Mouse (Mus musculus) cerebellum, postnatal 14 days (tissue): ENCODE results near the gene Farp1.
"Not testable (repeated sequence)": the region's sequence is repeated elsewhere in the genome, so short reads cannot be mapped to it uniquely, and the experiment has no call there.

Experiments
- DNase-seq, 2 experiments: peaks; one replicate each; pipeline ENCODE4 v3.0.0; 2021; ENCODE audit warnings: mixed read lengths in 2 of 2

Farp1 gene

GRCm38 (mm10) chr14:121034973-121035662 lies at the start of gene Farp1:
Gene Farp1, plus strand, starts transcription at chr14:121035200.
- peak; percentile 92 to 95 for DNase-seq

- no peak for DNase-seq
Measured at GRCm38 (mm10) chr14:120989126-120989525, 45.9 kb upstream of the Farp1 start.

- no peak for DNase-seq
Measured at GRCm38 (mm10) chr14:120997686-120998085, 37.3 kb upstream of the Farp1 start.

- no peak for DNase-seq
Measured at GRCm38 (mm10) chr14:121000561-121001340, 34.2 kb upstream of the Farp1 start.

DNA sequence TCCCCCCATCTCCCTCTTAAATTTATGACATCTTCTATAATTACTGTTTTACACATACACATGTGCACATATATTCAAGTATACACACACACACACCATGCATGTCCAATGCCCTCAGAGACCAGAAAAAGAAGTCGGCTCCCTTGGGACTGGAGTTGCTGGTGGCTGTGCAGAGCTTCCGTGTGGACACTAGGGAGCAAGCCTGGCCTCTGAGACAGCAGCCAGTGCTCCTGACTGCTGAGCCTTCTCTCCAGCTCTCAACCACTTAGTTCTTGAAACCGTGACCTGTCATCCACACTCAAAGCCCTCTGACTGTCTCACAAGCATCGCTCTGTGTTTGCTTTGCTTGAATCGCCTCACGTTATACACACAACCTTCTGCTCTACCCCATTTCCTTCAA lies 29.4 kb upstream of the Farp1 start:
- peak; percentile 31 to 42 for DNase-seq

DNA sequence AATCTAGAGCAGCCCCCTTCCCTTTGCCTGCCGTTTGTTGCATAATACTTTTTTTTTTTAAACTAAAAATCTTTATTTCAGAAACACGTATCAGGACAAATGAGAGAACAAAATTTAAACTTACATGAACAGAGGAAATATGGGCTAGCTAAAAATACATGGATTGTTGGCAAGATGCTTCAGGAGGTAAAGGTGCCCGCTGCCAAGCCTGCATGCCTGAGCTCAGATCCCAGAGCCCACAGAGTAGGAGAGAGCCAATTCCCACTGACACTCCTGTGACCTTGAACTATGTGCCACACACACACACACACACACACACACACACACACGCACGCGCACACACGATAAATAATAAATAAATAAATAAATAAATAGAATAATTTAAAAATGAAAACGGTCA lies 29.0 kb upstream of the Farp1 start:
- DNase-seq = peak; percentile 46 to 62

- DNase-seq = no peak
Measured at GRCm38 (mm10) chr14:121015114-121015690, 19.8 kb upstream of the Farp1 start.

GRCm38 (mm10) chr14:121022403-121022802 lies 12.6 kb upstream of the Farp1 start:
- DNase-seq = no peak

- no peak for DNase-seq
Measured at GRCm38 (mm10) chr14:121025381-121025780, 9.6 kb upstream of the Farp1 start.

GRCm38 (mm10) chr14:121031396-121031795 lies 3.6 kb upstream of the Farp1 start:
- no peak for DNase-seq

DNA sequence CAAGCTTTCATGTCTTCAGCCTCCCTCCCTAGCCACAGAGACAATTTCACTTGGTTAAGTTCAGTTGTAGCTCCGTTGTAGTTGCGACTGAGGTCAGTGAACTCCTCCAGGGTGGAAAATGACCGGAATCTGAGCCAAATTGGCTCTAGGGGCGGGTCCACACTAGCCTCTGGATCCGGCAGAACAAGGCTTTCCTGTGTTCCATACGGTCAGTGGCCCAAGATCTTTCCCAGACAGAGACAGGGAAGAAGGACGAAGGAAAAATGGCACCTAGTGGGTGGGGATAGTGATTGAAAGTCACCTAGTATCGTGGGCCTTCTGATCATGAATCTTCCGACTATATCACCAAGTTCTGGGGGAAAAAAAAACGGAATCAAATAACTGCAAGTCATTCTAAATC lies 475 bp upstream of the Farp1 start:
- peak in 1 of 2 experiments; percentile 47 for DNase-seq

GRCm38 (mm10) chr14:121035663-121036473 lies 868 bp downstream of the Farp1 start:
- peak; percentile 68 to 73 for DNase-seq

DNA sequence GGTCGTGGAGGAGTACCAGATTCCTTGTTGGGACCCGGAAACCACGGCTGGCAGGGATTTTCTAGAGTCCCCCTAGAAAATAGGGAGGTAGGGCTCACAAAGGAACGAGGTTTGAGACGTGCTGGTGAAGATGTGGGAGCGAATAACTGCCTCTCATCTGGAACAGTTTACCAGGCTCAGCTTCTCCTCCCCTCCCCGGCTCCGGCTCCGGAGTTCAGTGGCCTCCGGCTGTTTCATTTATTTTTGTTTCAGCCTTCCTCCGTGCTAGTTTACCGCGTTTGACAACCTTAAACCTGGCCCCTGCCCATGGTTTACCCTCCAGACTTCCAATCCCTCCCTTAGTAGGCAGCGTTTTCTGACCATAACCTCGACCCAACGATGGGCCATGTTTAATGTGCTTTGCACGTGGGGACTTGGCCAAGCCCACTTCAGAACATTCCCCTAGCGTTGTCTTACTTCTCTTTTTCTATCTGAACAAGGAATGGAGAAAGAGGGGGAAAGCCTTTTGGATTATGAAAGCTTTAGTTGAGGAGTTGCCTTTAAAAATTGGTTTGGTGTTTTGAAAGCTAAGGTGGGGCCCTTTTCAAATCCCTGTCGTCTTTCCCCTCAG lies 1.7 kb downstream of the Farp1 start:
- peak in 1 of 2 experiments; percentile 22 for DNase-seq

- DNase-seq = no peak
Measured at GRCm38 (mm10) chr14:121037276-121037675, 2.3 kb downstream of the Farp1 start.

DNA sequence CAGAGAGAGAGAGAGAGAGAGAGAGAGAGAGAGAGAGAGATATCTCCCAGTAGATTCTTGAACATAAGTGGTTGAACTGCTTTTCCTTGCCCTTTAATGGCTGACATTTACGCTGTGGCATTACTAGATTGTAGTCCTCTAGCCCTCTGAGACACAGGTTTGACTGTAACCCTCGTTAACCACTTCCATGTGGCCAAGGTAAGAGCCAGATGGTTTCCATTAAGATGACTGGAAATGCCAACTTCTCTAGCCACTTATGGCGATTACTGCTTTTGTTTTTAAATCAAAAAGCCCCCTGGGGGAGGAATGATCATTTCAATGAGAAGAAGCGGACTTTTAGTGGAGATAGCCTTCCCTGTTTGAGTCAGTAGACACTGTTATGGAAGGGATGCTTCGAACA lies 3.7 kb downstream of the Farp1 start:
- no peak for DNase-seq

DNA sequence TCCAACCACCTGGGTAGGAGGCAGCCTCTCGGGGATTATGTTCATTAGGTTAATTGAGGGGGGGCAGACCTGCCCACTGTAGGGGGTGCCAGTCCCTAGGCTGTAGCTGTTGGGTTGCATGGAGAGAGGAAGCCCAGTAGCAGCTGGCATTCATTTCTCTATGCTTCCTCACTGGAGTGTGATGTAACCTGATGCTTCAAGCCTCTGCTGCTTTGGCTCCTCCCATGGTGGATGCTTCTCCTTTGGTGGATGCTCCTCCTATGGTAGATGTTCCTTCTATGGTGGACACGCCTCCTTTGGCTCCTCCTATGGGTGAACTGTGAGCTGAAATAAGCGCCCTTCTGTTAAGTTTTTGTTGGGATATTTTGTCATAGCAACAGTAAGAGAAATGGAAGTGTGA lies 9.1 kb downstream of the Farp1 start:
- DNase-seq = no peak

DNA sequence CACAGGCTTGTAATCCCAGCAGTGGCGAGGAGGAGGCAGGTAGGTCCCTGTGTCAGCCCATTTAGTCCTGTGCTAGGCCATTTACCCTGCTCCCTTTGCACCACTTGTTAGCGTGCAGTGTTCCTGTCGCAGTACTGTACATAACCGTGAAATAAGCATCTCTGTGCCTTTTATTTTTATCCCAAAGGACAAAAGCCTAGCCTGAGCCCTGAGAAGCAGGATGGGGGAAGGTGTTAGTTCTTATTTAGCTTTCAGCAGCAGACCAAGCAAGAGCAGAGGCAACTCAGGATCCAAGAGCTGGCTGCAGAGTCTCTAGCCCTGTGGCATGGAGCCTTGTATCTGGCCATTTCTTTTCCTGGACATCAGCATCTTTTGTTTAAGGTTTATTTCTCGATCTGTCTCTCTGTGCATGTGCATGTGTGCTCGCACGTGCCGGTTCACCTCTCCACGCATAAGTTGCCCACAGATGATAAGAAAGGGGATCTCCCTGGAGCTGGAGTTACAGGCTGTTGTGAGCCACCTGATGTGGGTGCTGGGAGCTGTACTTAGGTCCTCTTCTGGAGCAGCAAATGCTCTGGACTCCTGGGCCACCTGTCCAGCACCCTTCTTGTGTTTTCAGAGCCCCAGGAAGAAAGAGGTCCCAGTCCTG lies 11.4 kb downstream of the Farp1 start:
- no peak for DNase-seq

DNA sequence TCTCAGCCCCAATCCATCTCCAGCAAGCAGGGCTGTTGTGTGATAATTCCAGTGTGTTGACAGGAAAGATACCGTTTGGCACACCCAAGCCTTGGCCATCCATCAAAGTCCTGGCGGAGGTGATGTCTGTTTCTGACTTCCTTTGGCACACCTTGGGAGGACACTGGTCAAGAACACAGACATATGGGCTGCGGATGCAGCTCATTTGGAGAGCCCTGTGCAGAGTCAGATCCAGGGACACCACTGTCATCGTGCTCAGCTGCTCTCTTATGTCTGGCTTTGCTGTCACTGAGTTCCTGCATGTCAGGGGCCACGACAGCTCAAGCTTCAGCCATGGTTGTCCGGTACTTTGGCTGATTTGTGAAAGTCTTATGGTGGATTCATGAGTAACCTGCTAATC lies 12.8 kb downstream of the Farp1 start:
- DNase-seq = no peak

DNA sequence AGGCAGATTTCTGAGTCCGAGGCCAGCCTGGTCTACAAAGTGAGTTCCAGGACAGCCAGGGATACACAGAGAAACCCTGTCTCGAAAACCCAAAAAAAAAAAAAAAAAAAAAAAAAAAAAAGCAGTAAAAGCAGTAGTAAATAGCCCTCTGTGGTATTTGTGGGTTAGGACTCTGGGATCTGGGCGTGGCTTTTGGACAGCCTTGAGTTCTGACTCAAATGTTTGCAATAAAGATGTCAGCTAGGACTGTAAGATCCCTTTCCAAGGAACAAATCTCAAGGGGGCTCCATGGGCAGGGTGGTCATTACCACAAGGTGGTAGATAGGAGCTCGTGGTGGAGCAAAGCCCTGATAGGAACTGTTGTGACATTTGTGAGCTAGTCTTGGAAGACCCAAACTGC lies 16.0 kb downstream of the Farp1 start:
- not testable (repeated sequence) for DNase-seq

DNA sequence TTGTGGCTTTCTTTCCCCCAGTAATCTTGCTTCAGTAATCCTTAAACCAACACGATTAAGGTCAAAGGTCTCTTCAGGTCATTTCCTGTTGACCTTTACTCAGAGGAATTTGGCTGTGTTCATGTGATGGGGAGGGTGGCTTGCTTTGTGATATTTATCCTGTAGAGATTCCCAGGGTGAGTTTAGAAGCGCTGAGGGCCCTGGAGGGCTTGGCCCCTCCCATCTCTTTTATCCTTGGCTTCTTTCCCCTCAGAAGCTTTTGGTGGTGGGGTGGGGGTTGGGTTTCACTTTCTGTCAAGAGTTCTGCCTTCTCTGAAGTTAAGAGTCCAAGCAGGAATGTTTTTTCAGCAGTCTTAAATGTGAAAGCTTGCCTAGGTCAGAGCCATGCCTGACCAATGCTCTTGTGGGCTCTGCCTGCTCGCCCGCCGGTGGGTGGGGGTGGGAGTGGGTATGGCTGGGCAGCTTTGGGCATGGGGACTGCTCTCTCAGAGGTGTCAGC lies 18.1 kb downstream of the Farp1 start:
- no peak for DNase-seq

DNA sequence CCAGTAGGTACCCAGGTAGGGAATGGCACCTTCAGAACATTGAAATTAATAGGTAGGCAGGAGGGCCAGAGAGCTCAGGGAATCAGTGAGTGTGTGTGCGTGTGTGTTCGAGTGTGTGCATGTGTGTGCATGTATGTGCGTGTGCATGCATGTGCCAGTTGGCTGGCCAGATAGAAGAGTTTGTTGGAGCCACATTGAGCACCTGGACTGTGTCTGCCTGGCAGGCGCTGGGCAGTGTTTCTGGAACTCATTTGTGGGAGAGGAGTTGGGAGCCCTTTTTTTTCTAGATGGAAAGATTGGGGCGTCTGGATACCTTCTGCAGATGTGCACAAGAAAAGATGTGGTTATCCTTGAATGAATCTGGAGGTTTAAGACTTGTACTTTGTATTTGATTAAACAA lies 19.1 kb downstream of the Farp1 start:
- DNase-seq = no peak

DNA sequence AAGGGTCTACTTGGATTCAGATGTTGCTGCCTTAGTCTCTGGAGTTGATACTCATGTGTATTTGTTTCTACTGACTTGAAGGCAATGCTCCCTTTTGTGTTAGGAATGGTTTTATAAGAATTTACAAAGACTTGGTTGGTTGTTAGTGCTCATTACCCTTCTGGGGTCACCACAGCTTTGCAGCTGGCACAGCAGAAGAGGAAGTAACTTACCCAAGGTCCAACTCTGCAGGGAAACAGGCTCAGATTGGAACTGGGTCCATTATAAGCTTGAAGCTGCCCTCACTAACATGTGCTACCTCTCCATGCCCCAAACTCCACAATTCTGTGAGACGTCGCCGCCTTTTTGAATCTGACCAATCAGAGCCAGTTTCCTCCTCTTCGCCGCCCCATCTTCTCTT lies 22.8 kb downstream of the Farp1 start:
- DNase-seq = no peak
